In the genomic region with DNA sequence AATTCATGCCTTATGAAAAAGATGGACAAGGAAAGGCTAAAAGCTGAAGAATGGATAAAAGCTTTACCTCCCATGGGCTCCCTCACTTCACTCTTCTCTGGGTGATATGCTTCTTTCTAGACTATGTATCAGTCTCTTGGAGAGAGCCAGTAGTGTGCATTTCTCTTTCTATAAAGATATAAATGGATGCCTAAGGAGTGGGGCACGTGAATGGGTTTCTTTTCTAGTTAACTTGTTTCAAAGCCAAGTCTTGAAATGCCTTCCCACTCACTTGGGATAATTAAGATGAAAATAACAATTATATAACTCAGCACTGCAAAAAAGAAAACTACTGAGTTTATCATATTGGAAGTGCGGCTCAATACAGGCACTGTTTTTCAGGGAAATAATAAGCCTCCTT, we compare ENCODE assay signal across 19 mouse cellular contexts.
"Had no signal": no experiment of that assay in that cellular context is flagged by ENCODE, and none has a peak within 500 bp of the region (broad histone marks: within the 10 kb centered on the region; RNA-seq: fewer than 3 reads in every experiment).

No protein-coding gene starts in this region.

- ATAC-seq: lung, postnatal 0 days; midbrain, embryonic 16.5 days had no signal

- H3K4me2 ChIP-seq: lung, embryonic 15.5 days; midbrain, embryonic 12.5 days; neural tube, embryonic 13.5 days; neural tube, embryonic 15.5 days had no signal

- H3K4me3 ChIP-seq: lung, embryonic 15.5 days; midbrain, embryonic 10.5 days; midbrain, embryonic 12.5 days; myocyte; neural tube, embryonic 13.5 days; neural tube, embryonic 15.5 days had no signal

- H3K9me3 ChIP-seq: lung, embryonic 15.5 days; midbrain, embryonic 10.5 days; midbrain, embryonic 12.5 days; neural tube, embryonic 13.5 days; neural tube, embryonic 15.5 days had no signal

- H3K27me3 ChIP-seq: lung, embryonic 15.5 days; midbrain, embryonic 12.5 days; neural tube, embryonic 13.5 days; neural tube, embryonic 15.5 days had no signal

- H3K9ac ChIP-seq: lung, embryonic 15.5 days; midbrain, embryonic 12.5 days; neural tube, embryonic 13.5 days; neural tube, embryonic 15.5 days had no signal

- H3K4me1 ChIP-seq: lung, embryonic 15.5 days; midbrain, embryonic 10.5 days; midbrain, embryonic 12.5 days; neural tube, embryonic 13.5 days; neural tube, embryonic 15.5 days had no signal

- H3K36me3 ChIP-seq: lung, embryonic 15.5 days; midbrain, embryonic 10.5 days; midbrain, embryonic 12.5 days; neural tube, embryonic 13.5 days; neural tube, embryonic 15.5 days had no signal

- DNase-seq: lung, adult 2 months; lung, postnatal 4 days; midbrain, embryonic 14.5 days; retina, postnatal 1 day; right cerebral cortex, adult 18-20 months; right cerebral cortex, postnatal 25 days; right cerebral cortex, postnatal 4 days; spleen, adult 18-20 months; thymus, adult 2 months; thymus, postnatal 25 days; thymus, postnatal 4 days had no signal

- H3K27ac ChIP-seq: lung, embryonic 15.5 days; midbrain, embryonic 10.5 days; midbrain, embryonic 12.5 days; neural tube, embryonic 13.5 days; neural tube, embryonic 15.5 days had no signal
